Mouse (Mus musculus) heart, postnatal 0 days (tissue): Measurements from ENCODE around the gene Cant1.

ENCODE experiments used
- CTCF ChIP-seq: IDR thresholded peaks from 2 replicates; pipeline ENCODE4 v1.5.1; 2016; ENCODE audit warnings: antibody characterized with exemption, control low read depth, low read depth
- EP300 ChIP-seq: IDR thresholded peaks from 2 replicates; pipeline ENCODE4 v1.6.1; 2016; ENCODE audit warnings: antibody characterized with exemption, low read depth

DNA sequence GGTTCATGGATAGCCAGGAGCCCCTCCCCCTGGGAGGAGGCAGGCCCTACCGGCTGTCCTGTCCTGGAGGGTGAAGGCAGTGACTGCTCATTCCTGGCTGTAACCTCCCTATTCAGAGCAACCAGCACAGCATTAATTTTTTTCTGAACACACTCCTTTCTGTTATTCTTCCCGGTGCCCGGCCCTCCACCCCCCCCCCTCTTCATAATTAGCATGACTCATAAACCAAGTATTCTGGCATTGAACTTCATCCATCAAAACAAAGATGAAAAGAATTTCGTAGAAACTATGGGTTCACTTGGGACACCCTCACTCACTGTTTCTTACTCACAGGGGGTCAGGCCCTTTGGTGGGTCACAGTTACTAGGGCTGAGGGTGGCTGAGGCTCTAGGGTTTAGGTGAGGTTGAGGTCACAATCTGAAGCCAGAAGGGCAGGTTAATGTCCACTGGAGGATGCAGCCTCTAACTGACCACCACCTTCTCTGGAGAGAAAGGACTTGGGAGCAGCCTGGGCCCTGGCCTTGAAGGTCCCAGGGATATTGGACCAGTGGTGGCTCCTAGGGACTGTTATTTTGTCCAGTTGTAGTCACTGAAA, 11.5 kb upstream of the Cant1 start:
- no peak for TF ChIP-seq CTCF
- TF ChIP-seq EP300: no peak
